Mouse (Mus musculus) spleen, postnatal 10 days (tissue): ENCODE data around the gene Exoc2.

Experiments used
- DNase-seq, 2 experiments: peaks; one replicate each; pipeline ENCODE4 v3.0.0; 2021 to 2022; ENCODE audit warnings: low spot score in 2 of 2

Gene Exoc2

DNA sequence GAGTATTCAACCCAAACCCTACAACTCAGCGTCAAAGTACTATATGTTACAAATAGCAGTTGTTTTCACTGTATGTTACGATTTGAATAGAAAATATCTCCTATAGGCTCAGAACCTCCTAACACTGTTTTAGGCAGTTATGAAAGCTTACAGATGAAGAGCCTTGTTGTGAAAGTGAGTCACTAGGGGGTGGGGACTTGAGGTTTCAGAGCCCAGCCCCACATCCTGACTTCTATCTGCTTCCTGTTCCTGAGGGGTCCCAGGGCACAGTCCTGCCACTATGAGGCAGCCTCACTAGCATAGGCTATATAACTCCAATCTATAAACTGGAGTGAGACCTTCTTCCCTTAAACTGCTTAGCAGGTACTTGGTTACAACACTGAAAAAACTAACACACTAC lies 1.8 kb downstream of the Exoc2 start:
- peak in 1 of 2 experiments; percentile 33 for DNase-seq

DNA sequence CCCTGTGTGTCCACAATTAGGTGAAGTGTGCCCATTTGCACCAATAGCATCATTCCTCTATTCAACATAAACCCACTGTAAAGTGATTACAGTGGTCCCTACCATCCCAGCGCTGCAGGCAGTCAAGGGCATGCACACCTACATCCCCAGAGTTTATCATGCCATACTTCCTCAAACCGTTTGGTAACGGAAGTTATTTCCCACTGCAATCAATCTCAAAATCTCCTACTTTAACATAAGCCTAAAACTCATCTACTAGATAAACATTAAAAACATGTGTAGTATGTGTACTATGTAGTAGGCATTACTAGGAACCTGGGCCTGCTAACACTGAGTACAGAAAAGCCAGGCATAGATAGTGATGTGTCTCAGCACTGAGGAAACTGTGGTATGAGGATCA lies 2.8 kb downstream of the Exoc2 start:
- no peak for DNase-seq

DNA sequence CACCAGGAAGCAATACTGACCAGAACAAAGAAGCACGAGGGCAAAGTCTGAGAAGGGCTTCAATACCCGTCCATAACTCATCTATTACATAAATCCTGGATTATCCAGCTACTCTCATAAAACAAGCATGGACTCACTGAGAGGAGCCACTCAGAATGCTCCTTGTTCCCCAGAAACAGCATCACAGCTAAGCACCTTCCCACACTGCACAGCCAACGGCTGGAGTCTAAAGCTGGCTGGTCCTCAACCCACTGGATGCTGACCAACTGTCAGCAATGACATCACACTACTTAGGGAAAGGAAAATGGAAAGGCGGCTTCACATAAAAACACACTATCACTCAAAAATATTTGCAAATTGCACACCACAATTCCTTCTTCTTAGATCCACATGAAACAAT lies 5.6 kb downstream of the Exoc2 start:
- DNase-seq: no peak

DNA sequence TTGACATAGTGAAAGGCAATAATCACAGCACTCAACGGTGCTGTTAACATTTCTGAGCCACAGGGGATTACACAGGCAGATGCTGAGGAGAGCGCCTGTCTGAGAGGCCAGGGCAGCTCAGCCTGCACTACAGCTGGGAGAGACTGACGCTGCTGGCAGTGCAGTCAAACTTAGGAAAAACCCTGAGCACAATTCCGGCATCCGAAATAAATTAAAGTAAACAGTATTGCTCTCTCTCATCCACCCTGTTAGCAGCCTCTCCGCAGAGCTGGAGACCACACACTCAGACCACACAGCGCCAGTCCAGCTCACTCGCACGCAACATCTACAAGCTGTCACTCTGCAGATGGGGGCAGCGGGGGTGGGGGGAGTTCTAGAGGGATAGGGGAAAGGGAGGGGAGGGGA lies 7.4 kb downstream of the Exoc2 start:
- DNase-seq: no peak

DNA sequence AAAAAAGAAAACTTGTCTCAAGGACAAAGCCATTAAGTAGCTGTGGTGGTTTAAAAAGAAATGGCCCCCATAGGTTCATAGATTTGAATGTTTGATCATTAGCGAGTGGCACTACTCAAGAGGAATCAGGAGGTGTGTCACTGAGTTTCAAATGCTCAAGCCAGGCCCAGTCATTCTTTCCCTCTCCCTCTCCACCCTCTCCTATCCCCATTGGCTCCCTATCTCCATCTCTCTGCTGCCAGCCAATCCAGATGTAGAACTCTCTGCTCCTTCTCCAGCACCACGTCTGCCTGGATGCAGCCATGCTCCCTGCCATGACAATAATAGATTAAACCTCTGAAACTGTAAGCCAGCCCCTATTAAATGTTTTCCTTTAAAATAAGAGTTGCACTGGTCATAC lies 12.0 kb downstream of the Exoc2 start:
- no peak for DNase-seq

DNA sequence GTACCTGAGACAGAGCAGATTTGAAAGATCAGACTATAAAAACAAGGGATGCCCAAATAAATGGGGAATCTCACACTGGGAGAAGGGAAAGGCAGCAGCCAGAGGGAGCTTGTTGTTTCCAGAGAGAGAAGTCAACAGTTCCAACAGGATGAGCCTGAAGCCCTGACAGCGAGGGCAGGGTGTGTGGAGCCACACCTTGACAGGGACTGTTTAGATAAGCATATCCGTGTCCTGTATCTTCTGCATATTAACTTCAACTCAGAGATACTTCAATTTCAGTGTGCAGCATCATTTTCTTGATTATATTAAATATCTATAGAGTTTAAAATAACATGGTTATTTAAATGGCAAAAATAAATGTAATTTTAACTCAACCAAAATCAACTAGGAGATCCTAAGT lies 13.2 kb downstream of the Exoc2 start:
- no peak for DNase-seq

DNA sequence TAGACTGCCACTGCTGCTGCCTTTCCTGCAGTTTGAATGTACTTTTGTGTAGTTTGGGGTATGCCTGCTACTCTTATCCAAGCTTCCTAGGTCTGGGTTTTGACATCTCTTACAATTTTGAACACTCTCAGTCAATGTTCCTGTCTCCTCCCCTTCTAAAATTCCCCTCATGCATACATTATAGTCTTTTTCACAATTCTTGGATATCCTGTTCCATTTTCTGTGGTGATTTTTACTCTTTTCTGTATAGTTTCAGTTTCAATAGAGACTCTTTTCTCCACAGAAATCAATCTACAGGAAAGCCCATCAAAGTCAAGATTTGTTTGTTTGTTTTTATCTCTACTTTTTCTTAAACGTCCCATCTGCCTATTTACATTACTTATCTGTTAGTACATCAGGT lies 20.3 kb downstream of the Exoc2 start:
- DNase-seq: no peak

DNA sequence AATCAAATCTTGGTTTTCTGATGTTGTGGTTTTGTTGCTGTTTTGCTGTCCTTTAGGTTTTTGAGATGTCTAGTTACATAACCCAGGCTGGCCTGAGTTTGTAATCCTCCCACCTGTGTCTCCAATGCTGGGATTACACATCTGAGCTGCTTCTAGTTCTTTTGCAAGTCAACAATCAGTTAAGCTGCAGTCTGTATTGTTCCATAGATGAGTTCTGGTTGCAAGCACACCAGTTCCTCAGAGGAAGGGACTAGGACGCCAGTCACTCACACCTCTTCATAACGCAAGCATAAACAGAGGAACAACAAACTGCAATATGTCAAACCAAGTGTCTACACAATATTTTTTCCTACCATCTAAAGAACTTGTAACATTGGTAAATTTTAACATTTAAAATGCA lies 21.8 kb downstream of the Exoc2 start:
- no peak for DNase-seq

DNA sequence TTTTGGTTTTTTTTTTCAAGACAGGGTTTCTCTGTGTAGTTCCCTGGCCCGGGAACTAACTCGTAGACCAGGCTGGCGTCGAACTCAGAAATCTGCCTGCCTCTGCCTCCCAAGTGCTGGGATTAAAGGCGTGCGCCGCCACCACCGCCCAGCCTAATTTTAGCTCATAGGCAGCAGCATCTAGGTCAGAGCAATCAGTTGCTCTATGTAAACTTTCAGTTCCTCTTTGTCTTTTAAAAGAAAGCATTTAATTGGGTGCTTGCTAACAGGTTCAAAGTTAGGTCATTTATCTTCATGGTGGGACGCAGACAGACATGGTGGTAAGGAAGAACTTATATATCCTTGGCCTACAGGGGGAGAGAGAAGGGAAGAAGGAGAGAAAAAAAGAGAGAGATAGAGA lies 24.7 kb downstream of the Exoc2 start:
- DNase-seq: no peak

DNA sequence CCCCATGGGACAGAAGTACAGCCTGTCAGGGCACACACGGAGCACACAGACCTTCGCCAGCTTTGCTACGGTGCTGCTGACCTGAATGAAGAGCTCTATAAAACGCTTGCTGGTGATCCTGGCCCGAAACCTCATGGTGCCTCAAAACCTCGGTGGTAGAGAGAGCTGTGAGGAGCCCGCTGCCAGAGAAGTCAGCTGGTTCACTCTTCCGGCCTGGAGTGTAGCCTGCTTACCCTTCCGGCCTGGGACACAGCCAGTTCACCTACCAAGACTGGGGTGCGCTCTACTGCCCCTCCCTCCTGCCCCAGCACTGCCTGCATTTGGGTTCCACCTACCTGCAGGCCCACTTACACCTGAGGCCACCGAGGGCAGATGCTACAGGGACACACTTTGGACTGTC lies 26.4 kb downstream of the Exoc2 start, which contains the start of gene Hus1b:
Gene Hus1b, minus strand, starts transcription at position 220 of the 400 bp plus-strand sequence.
- DNase-seq: no peak

DNA sequence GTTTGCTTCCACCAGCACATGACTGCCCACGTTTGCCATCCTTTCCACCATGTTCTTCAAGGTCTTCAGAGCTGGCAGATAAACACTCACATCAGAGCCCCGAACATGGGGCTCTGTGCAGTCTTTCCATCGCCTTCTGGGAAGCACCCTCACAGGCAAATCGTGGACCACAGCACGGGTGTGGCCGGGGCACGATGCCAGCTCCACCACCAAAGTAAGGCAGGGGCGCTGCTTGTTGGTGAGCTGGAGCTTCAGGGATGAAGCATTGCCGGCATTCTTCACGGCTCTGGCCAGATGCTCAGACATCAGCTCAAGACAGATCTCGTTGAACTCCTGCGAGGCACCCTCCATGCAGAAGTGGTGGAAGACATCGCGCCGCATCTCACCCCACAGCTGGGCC lies 26.8 kb downstream of the Exoc2 start:
- no peak for DNase-seq

DNA sequence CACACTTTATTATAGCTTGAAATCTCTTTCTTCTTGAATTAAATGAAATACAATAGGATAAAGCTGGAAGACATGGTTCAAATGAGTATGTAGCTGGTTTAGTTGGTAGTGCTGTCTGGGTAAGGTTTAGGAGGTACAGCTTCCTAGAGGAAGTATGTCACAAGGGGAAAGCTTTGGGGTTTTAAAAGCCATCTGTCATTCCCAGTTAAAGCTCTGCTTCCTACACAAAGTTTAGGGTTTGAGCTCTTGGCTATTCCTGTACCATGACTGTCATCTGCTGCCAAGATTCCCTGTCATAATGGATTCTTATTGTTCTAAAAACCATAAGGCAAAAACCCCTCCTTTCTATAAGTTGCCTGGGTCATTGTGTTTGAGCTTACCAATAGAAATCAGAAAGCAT lies 28.1 kb downstream of the Exoc2 start:
- DNase-seq: no peak

DNA sequence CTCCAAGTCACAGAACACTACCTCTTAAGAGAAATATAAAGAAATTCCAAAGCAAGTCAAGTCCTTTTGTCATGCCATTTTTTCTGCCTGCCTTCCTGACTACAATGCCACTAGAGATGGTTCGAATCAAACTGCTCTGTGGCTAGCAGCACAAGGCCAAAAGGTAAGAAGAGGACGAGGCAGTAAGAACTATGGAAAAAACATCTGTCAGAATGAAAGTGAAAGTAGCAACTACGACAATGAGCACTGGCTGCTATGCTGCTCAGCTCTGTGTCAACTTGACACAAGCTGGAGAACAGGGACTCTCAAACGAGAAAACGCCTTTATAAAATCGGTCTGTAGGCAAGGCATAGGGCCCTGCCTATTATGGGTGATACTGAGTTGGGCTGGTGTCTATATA lies 40.9 kb downstream of the Exoc2 start:
- DNase-seq: no peak

DNA sequence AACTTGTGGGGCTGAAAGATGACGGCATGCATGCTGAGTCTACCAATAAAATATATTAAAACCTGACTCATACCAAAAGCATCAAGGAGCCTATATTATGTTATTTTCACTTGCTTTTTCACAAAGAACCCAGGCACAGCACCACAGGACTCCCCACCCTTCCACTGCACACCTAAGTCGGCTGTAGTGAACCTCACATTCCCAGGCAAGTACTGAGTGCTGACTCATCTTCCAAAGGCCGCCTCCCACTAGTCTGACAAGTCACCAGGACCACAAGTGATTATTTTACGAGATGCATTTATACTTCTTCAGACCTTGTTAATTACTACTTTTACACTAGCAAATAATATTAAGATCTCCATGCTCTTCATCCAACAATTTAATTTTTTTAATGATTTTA lies 42.3 kb downstream of the Exoc2 start:
- DNase-seq: peak in 1 of 2 experiments; percentile 21

DNA sequence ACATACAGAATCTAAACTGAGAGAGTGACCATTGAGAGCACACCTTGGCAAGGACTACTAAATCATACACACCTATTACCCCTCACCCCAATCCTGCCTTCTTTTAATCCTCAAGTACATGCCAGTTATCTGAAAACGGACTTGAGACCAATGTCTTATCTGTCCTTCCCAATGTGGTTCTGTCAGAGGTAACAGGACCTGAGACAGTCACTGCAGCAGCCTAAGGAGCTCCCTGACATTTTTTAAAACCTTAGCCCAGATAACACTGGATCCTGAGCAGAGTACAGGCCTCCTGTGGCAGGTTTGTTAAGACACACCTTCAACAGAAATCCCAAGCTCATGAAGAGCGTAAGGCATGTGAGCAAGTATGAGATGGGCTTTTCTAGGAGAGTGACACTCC lies 44.8 kb downstream of the Exoc2 start:
- DNase-seq: no peak

DNA sequence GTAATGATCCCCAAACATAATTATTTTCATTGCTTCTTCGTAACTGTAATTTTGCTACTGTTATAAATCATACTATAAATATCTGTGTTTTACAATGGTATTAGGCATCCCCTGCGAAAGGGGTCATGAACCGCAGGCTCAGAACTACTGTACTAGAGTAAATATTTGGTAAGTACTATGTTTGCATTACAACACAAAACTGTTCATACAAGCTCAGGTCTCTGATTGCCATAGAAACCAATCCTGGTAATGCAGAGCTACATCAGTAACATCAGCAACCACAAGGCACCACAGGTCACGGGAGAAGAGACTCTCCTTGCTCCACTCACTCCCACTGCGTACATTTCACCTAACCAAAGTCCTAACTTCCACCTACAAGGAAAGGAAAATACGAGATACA lies 49.6 kb downstream of the Exoc2 start:
- DNase-seq: no peak

DNA sequence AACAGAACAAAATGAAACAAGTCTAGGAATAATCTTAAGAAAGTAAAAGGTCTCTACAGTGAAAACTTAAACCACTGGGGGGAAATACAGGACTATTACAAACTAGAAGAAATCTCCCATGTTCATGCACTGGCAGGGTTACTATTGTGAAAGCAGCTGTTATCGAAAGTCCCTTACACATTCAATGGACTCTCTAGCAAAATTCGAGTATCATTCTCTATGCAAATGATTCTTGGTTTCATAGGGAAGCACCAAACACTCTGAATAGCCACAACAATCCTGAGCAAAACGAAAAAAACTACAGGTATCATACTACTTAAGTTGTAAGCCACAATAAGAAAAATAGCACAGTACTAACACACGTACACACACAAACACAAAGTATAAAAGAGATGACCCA lies 52.0 kb downstream of the Exoc2 start:
- no peak for DNase-seq

DNA sequence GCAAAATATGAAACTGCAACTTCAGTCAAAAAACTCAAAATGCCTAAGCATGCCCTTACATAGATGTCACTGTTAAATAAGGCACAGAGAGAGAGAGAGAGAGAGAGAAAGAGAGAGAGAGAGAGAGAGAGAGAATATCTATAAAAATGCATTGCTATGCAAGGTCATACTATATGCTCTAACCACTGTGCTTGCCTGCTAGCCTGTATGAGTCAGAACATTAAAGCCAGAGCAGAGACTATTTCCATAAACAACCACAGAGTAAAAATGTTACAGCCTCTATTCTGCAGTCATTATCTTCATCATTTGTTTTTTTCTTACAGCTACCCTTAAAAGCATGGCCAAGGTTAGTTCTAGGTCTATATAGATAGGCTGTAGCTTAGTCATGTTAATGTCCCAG lies 60.1 kb downstream of the Exoc2 start:
- DNase-seq: no peak

DNA sequence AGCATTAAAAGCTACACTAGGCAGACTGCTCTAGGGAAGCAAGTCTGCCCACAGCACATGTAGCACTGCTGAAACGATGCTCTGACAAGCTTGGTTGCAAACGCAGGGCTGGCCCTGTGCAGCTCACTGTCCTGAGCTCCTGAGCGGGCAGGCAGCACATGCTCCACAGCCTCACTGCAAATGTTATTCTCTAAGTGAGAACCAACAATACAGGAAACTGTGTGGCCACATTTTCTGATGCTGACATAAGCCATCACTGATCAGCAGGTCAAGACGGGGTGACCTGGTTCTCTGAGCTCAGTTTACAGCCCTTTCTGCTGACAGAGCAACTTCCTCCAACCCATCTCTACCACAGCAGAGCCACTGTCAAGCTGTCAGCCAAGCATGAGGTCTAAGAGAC lies 60.9 kb downstream of the Exoc2 start:
- no peak for DNase-seq

DNA sequence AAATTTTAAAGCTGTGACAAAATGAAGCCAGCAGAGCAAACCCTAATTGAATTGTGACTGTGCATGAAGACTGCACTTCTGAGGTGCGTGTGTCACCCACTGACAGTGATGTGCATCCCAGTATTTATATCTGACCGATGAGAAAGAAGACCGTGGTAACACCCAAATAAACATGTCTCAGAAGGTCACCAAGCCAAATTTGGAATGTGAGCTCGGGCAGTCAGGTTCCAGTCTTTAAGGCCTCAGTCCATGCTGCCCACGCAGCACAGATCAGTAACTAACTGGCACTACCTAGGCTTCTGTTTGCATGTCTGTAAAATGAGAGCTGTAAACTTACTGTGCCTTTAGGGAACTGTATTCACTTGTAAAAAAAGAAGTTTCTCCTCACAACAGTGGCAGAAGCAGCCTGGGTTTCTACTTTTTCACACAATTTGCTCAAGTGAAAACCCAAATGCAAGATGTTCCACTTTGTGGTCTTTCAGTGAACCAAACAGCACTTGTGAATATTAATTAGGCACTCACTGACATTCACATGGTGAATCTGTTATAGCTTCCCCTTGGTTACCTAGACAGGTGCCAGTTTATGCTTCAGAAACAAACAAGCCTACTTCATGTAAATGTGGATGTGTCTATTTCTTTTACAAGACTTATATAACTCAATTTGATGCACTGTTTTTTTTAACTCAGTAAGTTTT lies 61.8 kb downstream of the Exoc2 start:
- no peak for DNase-seq

DNA sequence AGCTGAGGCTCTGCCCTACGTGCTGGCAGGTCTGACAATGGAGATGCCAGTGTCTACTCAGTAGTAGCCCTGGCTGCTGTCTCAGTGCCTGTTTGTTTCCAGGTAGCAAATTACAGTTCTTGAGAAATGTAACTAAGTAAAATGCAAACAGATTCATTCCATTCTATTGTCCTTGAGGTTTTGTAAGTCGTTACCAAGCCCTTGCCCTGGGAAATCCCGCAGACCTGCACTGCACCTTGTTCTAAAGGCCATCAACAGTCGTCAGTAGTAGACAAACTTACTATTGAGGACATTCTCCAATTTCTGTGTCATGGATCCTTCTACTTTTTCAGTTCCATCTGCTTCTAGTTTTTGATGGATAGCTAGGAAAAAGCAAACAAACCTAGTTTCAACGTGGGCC lies 63.0 kb downstream of the Exoc2 start:
- no peak for DNase-seq

DNA sequence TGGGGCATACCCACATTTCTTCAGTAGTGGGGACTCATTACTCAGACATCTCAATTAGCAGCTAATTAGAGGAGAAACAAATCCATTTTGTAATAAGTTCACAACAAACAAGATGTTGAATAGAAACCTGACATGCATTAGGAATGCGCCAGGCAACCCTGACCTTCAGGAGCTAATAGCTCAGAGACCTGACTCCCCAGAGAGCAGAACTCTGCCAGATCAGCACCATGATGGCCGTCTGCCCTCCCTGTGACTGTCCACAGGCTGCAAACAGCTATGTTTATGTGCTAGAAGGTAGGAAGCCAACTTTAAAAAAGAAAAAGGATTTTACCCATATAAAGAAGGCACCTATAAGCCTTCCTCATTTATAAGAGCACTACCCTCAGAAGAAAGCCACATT lies 71.6 kb downstream of the Exoc2 start:
- no peak for DNase-seq

DNA sequence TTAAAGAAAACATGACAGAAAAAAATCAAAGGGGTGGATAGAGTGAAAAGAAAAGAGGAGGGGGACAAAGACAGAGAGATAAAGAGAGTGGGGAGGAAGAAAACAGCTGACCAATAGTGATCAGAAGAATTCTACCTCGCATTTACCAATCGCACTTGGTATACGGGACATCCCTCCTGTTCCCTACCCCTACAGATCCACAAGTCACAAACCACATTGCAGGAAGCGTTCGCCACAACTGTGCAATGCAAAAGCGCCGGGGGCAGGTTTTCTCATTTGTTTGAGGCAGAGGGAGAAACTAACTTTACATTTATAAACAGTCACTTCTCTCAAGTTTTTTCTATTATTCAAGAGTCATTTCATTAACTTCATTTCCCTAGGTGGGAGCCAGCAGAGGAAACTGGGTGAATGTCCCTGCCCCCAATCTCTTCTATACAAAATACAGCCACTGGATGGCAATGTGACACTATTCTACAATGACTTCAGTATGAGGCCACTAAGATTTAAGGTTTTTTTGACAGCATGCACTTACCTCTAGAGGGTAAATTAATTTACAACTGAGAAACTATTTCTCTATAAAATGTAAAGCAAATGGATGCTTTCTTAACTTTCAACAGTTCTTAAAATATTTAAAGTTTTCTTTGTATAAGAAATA lies 72.4 kb downstream of the Exoc2 start:
- no peak for DNase-seq
